Mouse (Mus musculus): ENCODE results near the gene Vwa3a. TPM values are rescaled to one million over a fixed set of nuclear protein-coding genes. Genes with fewer than 3 reads are reported as not detected.

Gene Vwa3a
- under 1 TPM; 0.17 to 0.49 TPM for polyA plus RNA-seq (2017; shearing (Covaris generic))

GRCm38 (mm10) chr7:120739018-120739417 is at the start of gene Vwa3a:
Vwa3a (plus strand) TSS chr7:120739318.

GRCm38 (mm10) chr7:120811834-120812415 is 72.8 kb downstream of the Vwa3a start, which contains the start of gene Gm5737:
Gm5737 (plus strand) TSS chr7:120812365.

GRCm38 (mm10) chr7:120842345-120843036 is 103.4 kb downstream of the Vwa3a start, which contains the start of gene Eef2k:
Eef2k (plus strand) TSS chr7:120842831.

Other genes starting within 250 kb of the Vwa3a start
- 100 to 1,000 TPM; 166 to 191 TPM for gene Uqcrc2, start 104.1 kb upstream of the Vwa3a start, polyA plus RNA-seq (2017; shearing (Covaris generic))
- under 1 TPM in 1 of 2 experiments, not detected in 1; 0.11 TPM for gene Pdzd9, start 69.0 kb upstream of the Vwa3a start, polyA plus RNA-seq (2017; shearing (Covaris generic))
- 10 to 100 TPM; 11.1 to 15.8 TPM for gene Mosmo, start 61.7 kb upstream of the Vwa3a start, polyA plus RNA-seq (2017; shearing (Covaris generic))
- gene Gm5737, start 73.0 kb downstream of the Vwa3a start, polyA plus RNA-seq (2017; shearing (Covaris generic)), result under 1 TPM in 1 of 2 experiments, not detected in 1; 0.49 TPM
- gene Eef2k, start 103.5 kb downstream of the Vwa3a start, polyA plus RNA-seq (2017; shearing (Covaris generic)), result 1 to 10 TPM; 4.9 to 7.5 TPM
- 10 to 100 TPM; 23.2 to 31.5 TPM for gene Polr3e, start 178.4 kb downstream of the Vwa3a start, polyA plus RNA-seq (2017; shearing (Covaris generic))
- gene Cdr2, start 243.0 kb downstream of the Vwa3a start, polyA plus RNA-seq (2017; shearing (Covaris generic)), result 1 to 10 TPM; 2.6 to 3.5 TPM
- gene Mfsd13b, start 243.2 kb downstream of the Vwa3a start, polyA plus RNA-seq (2017; shearing (Covaris generic)), result 1 to 10 TPM in 1 of 2 experiments, under 1 TPM in 1; 0.48 to 1.1 TPM